In genomic region chr8:70964159-70964558, GRCm38 (mm10) we compare ENCODE assay signal across 9 mouse cellular contexts. TPM values are rescaled to one million over a fixed set of nuclear protein-coding genes. Genes with fewer than 3 reads are reported as not detected.
DNase-seq lines count a peak whose midpoint lies in the region; ATAC-seq and TF ChIP-seq lines count a peak whose summit lies in the region.
"Had no signal": no experiment of that assay in that cellular context is flagged by ENCODE, and none has a peak within 500 bp of the region (broad histone marks: within the 10 kb centered on the region; RNA-seq: fewer than 3 reads in every experiment).

No protein-coding gene starts in this region.

- H3K4me1 ChIP-seq in stomach, embryonic 16.5 days (ENCODE audit: control insufficient read depth, insufficient read depth, low read length) = no peaks in the 10 kb centered on the region
- no peaks in the 10 kb centered on the region for H3K4me1 ChIP-seq in midbrain, embryonic 11.5 days (ENCODE audit: control insufficient read depth, insufficient read depth, low read length)
- H3K4me1 ChIP-seq: heart, embryonic 13.5 days had no signal

- peak; percentile 3 for DNase-seq in left cerebral cortex, adult 18-20 months (ENCODE audit: low spot score in 2 of 2)
- DNase-seq in left cerebral cortex, adult 8-10 months (ENCODE audit: low spot score in 2 of 2) = no peak
- DNase-seq in Patski (ENCODE audit: low read depth, low spot score) = no peak
- DNase-seq in cerebellum, adult 9-10 months = peak; percentile 20
- peak; percentile 68 for DNase-seq in induced T-regulatory cell, adult 2 months (ENCODE audit: low read depth)
- peak; percentile 9 to 36 for DNase-seq in lung, adult 18-20 months
- no peak for DNase-seq in midbrain, embryonic 11.5 days (ENCODE audit: low spot score, missing footprints)

- 6% methylated on average over 3 of the region's 3 CpGs for WGBS in stomach, embryonic 16.5 days
- 11% methylated on average over 3 of the region's 3 CpGs for WGBS in midbrain, embryonic 11.5 days

- H3K4me3 ChIP-seq in stomach, embryonic 16.5 days (replicated peaks; ENCODE audit: low read length) = no peak overlapping the region
- H3K4me3 ChIP-seq in midbrain, embryonic 11.5 days (ENCODE audit: low read depth, low read length) = no peak overlapping the region
- H3K4me3 ChIP-seq: heart, embryonic 13.5 days had no signal

- H3K9me3 ChIP-seq in stomach, embryonic 16.5 days (replicated peaks; ENCODE audit: control insufficient read depth, low read length) = no peaks in the 10 kb centered on the region
- no peaks in the 10 kb centered on the region for H3K9me3 ChIP-seq in midbrain, embryonic 11.5 days (ENCODE audit: control insufficient read depth, low read length)

- H3K36me3 ChIP-seq in stomach, embryonic 16.5 days (ENCODE audit: control insufficient read depth, insufficient read depth, low read length) = no peaks in the 10 kb centered on the region
- H3K36me3 ChIP-seq in midbrain, embryonic 11.5 days (ENCODE audit: control insufficient read depth, insufficient read depth, low read length) = no peaks in the 10 kb centered on the region
- H3K36me3 ChIP-seq: heart, embryonic 13.5 days had no signal

- H3K27me3 ChIP-seq in Patski = peaks cover 3% of the 10 kb centered on the region
- no peaks in the 10 kb centered on the region for H3K27me3 ChIP-seq in stomach, embryonic 16.5 days (ENCODE audit: control insufficient read depth, insufficient read depth, low read length)
- H3K27me3 ChIP-seq in midbrain, embryonic 11.5 days (ENCODE audit: control insufficient read depth, insufficient read depth, low read length) = no peaks in the 10 kb centered on the region
- H3K27me3 ChIP-seq: heart, embryonic 13.5 days had no signal

- no peak overlapping the region for H3K9ac ChIP-seq in stomach, embryonic 16.5 days (ENCODE audit: low read length)
- no peak overlapping the region for H3K9ac ChIP-seq in midbrain, embryonic 11.5 days (ENCODE audit: low read length)
- H3K9ac ChIP-seq: heart, embryonic 13.5 days had no signal

- POLR2A ChIA-PET in Patski (lab: Charles Lee) = no interaction called here

- no peak for ATAC-seq in Patski
- ATAC-seq in stomach, embryonic 16.5 days (ENCODE audit: insufficient read depth, low FRiP score) = peak; percentile 87
- ATAC-seq in midbrain, embryonic 11.5 days (ENCODE audit: low FRiP score) = no peak

- in situ Hi-C loops in Patski (cut with MboI; ENCODE audit: low pct_unique_long_range_greater_than_20kb) = no loop called here

- TF ChIP-seq CTCF in Patski (IDR thresholded peaks at IDR 0.05) = peak; percentile 90

- peak overlapping the region; percentile 66; the same call in 1 of the 2 replicates for H3K27ac ChIP-seq in stomach, embryonic 16.5 days (ENCODE audit: low read length)
- H3K27ac ChIP-seq in midbrain, embryonic 11.5 days (ENCODE audit: low read depth, low read length) = no peak overlapping the region
- H3K27ac ChIP-seq: heart, embryonic 13.5 days had no signal

- no peak overlapping the region for H3K4me2 ChIP-seq in stomach, embryonic 16.5 days (ENCODE audit: low read depth, low read length)
- no peak overlapping the region for H3K4me2 ChIP-seq in midbrain, embryonic 11.5 days
- H3K4me2 ChIP-seq: heart, embryonic 13.5 days had no signal

- CTCF ChIA-PET in Patski (lab: Charles Lee) = interaction anchor here (1.0 to 2.0 kb wide), 4 partner anchors 10 to 88 kb away, joined by 3 to 18 read pairs (median 4); partner anchors contain the start of gene Rpl18a

RNA-seq across cellular contexts. Expression of gene Map1s, which starts 58.4 kb away (rescaled TPM):
- 10 to 100 TPM; 87.1 to 98.0 TPM for total RNA-seq in left cerebral cortex, adult 18-20 months (2021)
- 100 to 1,000 TPM in 1 of 4 experiments, 10 to 100 TPM in 3; 89.4 to 101 (median 91.1) TPM for total RNA-seq in left cerebral cortex, adult 8-10 months (2022)
- 50.9 TPM for polyA plus RNA-seq in Patski (2021)
- 39.8 and 41.4 TPM in 2 replicates for polyA plus RNA-seq in stomach, embryonic 16.5 days (2015; fragmentation: Nextera tagmentation; extraction: Ambion mirVana)
- polyA plus RNA-seq in midbrain, embryonic 11.5 days (2014; fragmentation: Nextera tagmentation; extraction: Ambion mirVana) = 31.2 and 35.4 TPM in 2 replicates

Comparison
In these comparisons a context has a peak if more than half of its experiments do, and no peak if none do; other contexts are left out.
1. DNase-seq: peak in left cerebral cortex, adult 18-20 months (2 of 2), cerebellum, adult 9-10 months (single experiment), induced T-regulatory cell, adult 2 months (single experiment) and lung, adult 18-20 months (2 of 2); none in left cerebral cortex, adult 8-10 months (0 of 2), Patski (single experiment) and midbrain, embryonic 11.5 days (single experiment).